Mouse (Mus musculus) midbrain, embryonic 12.5 days (tissue): ENCODE measurements at regions not wholly inside any gene's neighbourhood (a gene's known extent, or its start where the extent isn't known, plus 50 kb on each side); places are given as distances from the start of the nearest gene placed in this dataset.
A peak's percentile ranks its signal among the peaks of the same experiment; 100 is the strongest.
"Not testable (repeated sequence)": the region's sequence is repeated elsewhere in the genome, so short reads cannot be mapped to it uniquely, and the experiment has no call there.

Experiments used
- ATAC-seq: fragments of 200-750 bp; cut with Nextera tagmentation; 2 replicates; pipeline ENCODE4 v1.8.0; 2017; ENCODE audit warnings: low read depth, moderate TSS enrichment, moderate library complexity; ENCODE audit not compliant: low FRiP score
- H3K27ac ChIP-seq: fragments of 300-500 bp; sonication (generic); replicated peaks from 2 replicates; pipeline ENCODE4 v1.5.1; 2016; ENCODE audit warnings: mild to moderate bottlenecking
- H3K27me3 ChIP-seq: fragments of 300-500 bp; sonication (generic); 2 replicates; pipeline ENCODE4 v1.6.1; 2016; ENCODE audit warnings: mild to moderate bottlenecking
- H3K36me3 ChIP-seq: fragments of 300-500 bp; sonication (generic); 2 replicates; pipeline ENCODE4 v1.6.1; 2016
- H3K4me1 ChIP-seq: fragments of 300-500 bp; sonication (generic); 2 replicates; pipeline ENCODE4 v1.6.1; 2016
- H3K4me2 ChIP-seq: fragments of 300-500 bp; sonication (generic); replicated peaks from 2 replicates; pipeline ENCODE4 v1.6.1; 2016; ENCODE audit warnings: mild to moderate bottlenecking, moderate library complexity
- H3K4me3 ChIP-seq: fragments of 300-500 bp; sonication (generic); 2 replicates; pipeline ENCODE4 v1.5.1; 2016; ENCODE audit warnings: mild to moderate bottlenecking
- H3K9ac ChIP-seq: fragments of 300-500 bp; sonication (generic); replicated peaks from 2 replicates; pipeline ENCODE4 v1.6.1; 2016; ENCODE audit warnings: mild to moderate bottlenecking, moderate library complexity
- H3K9me3 ChIP-seq: fragments of 300-500 bp; sonication (generic); 2 replicates; pipeline ENCODE4 v1.6.1; 2016; ENCODE audit warnings: mild to moderate bottlenecking
- WGBS: fragments of 180-500 bp; shearing (Covaris S2); methylation state at CpG from one replicate; pipeline ENCODE4 v1.1.7; 2016; 5-methylcytosine and 5-hydroxymethylcytosine counted together

DNA sequence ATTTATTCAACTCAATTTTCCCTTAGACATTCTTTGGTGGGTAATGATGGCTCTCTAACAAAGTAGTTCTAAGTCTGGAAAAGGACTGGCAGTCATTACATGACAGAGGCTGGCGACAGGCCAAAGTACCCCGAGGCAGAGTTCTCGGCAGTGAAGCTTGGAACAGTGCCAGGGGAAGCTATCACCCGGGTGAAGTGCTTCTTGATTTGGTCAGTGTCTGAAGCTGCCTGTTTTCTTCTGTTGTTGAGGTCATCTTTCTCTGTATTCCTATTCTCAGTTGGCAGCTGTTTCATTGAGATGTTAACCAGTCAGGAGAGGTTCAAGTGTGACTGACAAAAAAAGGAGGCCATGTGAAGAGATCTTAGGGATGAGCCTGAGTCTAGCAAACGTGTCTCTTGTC lies 276.6 kb downstream of the Cetn3 start:
- H3K9me3 ChIP-seq = no peaks in the 10 kb centered on the region
- no peak overlapping the region for H3K9ac ChIP-seq
- H3K4me3 ChIP-seq = no peak overlapping the region
- peaks cover 13% of the 10 kb centered on the region; the same call in 1 of the 2 replicates for H3K4me1 ChIP-seq
- H3K27me3 ChIP-seq = no peaks in the 10 kb centered on the region
- no peaks in the 10 kb centered on the region for H3K36me3 ChIP-seq
- no peak overlapping the region for H3K27ac ChIP-seq
- ATAC-seq = peak; percentile 64
- 42% methylated on average over 5 of the region's 5 CpGs for WGBS
- H3K4me2 ChIP-seq = no peak overlapping the region

DNA sequence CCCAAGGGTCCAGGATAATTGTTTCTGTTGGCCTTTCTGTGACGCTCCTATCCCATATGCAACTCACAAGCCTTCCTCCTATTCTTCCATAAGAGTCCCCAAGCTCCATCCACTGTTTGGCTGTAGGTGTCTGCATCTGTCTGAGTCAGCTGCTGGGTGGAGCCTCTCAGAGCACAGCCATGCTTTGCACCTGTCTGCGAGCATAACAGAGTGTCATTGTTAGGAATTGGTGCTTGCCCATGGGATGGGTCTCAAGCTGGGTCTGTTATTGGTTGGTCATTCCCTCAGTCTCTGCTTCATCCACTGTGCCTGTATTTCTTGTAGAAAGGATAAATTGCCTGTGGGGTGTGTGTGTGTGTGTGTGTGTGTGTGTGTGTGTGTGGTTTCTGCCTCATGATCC lies 281.0 kb downstream of the Cetn3 start:
- 90% methylated on average over 2 of the region's 2 CpGs for WGBS

DNA sequence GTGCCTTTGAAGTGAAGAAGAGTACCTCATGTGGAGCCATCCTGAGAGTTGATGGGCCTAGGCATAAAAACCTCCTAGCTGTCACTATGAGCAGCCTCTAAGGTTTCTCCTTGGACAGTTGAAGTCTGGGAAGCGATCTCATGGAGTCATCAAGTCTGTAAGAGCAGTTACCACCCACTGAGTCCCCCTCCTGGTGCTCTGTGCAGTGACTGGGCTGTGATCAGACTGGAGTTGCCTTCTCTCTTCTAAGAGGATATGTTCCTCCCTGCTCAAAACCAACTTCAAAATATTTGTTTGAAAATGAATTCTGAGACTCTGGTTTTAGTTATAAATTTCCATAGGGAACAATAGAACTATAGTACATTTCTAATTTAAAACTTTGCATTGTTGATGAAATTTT lies 283.3 kb downstream of the Cetn3 start:
- H3K4me2 ChIP-seq = no peak overlapping the region
- H3K36me3 ChIP-seq = no peaks in the 10 kb centered on the region
- H3K4me1 ChIP-seq = no peaks in the 10 kb centered on the region
- ATAC-seq = no peak
- no peaks in the 10 kb centered on the region for H3K27me3 ChIP-seq
- no peak overlapping the region for H3K4me3 ChIP-seq
- H3K27ac ChIP-seq = no peak overlapping the region
- H3K9me3 ChIP-seq = no peaks in the 10 kb centered on the region
- H3K9ac ChIP-seq = no peak overlapping the region
- 68% methylated on average over 1 of the region's 1 CpGs for WGBS

More for the DNA sequence above, 281.0 kb downstream of the Cetn3 start:
- not testable (repeated sequence) for H3K36me3 ChIP-seq, H3K27ac ChIP-seq, H3K4me3 ChIP-seq, H3K4me1 ChIP-seq, H3K9me3 ChIP-seq, H3K9ac ChIP-seq, H3K4me2 ChIP-seq, H3K27me3 ChIP-seq
- ATAC-seq = peak; percentile 23; the same call in 1 of the 2 replicates

DNA sequence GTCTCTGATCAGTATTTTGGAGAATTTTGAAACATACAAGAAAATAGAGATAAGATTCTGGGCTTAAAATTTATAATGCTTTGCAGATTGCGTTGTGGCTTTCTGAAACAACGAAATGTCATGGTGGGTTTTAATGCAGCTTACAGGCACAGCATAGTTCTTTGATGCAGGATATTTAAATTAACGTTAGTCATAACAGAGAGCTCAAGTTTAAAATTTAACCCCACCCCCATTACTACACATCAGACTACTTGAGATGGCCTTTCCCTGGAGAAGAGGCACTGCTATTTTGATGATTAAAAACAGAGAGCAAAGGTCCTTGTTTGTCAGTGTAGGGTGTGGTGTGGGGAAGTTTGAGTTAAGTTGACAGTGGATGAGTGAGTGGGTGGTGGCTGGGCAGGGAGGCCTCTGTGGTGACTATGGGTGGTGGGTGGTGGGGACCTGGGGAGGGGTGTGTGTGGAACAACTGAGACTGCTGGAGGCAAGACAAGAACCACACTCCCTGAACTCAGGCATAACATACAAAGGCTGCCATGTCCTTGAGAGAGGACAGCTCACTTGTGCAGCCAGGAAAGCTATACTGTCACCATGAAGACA lies 283.9 kb downstream of the Cetn3 start:
- no peaks in the 10 kb centered on the region for H3K27me3 ChIP-seq
- H3K9ac ChIP-seq = no peak overlapping the region
- H3K4me3 ChIP-seq = no peak overlapping the region
- no peak overlapping the region for H3K4me2 ChIP-seq
- no peaks in the 10 kb centered on the region for H3K36me3 ChIP-seq
- no peaks in the 10 kb centered on the region for H3K9me3 ChIP-seq
- H3K27ac ChIP-seq = no peak overlapping the region
- H3K4me1 ChIP-seq = no peaks in the 10 kb centered on the region
- WGBS = 82% methylated on average over 3 of the region's 3 CpGs
- ATAC-seq = no peak

DNA sequence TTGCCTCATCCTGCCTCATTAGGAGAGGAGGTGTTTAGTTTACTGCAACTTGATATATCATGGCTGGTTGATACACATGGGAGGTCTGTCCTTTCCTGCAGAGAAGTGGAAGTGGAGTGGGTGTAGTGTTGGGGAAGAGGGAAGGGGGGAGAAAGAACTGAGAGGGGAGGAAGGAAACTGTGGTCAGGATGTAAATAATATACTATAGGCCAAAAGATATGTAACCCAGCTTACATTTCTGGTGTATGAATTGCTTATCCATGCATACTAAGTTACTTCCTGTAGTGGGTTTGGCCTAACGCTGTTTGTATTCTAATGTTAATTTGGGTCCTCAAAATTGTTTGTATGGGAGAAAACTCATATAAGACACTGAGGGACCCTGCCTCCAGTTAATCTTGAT lies 289.6 kb downstream of the Cetn3 start:
- no peaks in the 10 kb centered on the region for H3K27me3 ChIP-seq
- H3K9ac ChIP-seq = no peak overlapping the region
- WGBS = 88% methylated on average over 1 of the region's 1 CpGs
- no peaks in the 10 kb centered on the region for H3K36me3 ChIP-seq
- H3K4me1 ChIP-seq = no peaks in the 10 kb centered on the region
- H3K27ac ChIP-seq = no peak overlapping the region
- no peak for ATAC-seq
- H3K9me3 ChIP-seq = no peaks in the 10 kb centered on the region
- H3K4me2 ChIP-seq = no peak overlapping the region
- H3K4me3 ChIP-seq = no peak overlapping the region

DNA sequence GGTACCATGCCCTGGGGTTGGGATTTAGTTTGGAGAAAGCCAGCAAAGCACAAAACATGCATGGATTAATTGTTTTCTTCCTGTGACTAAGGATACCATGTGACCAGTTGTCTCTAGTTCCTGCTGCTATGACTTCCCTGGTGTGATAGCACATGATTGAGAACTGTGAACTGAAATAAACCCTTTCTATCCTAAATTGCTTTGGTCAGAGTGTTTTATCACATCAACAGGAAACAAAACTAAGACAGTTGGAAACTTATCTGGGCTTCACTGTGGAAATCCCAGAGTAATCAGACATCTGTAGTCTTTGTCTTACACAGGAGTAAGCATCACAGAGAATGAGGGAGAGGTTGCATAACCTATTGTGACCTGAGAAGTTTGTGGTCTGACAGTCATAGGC lies 290.5 kb downstream of the Cetn3 start:
- no peak overlapping the region for H3K9ac ChIP-seq
- H3K36me3 ChIP-seq = no peaks in the 10 kb centered on the region
- no peak overlapping the region for H3K4me3 ChIP-seq
- no peak overlapping the region for H3K27ac ChIP-seq
- H3K27me3 ChIP-seq = no peaks in the 10 kb centered on the region
- no peaks in the 10 kb centered on the region for H3K9me3 ChIP-seq
- H3K4me1 ChIP-seq = no peaks in the 10 kb centered on the region
- no peak overlapping the region for H3K4me2 ChIP-seq
- no peak for ATAC-seq

DNA sequence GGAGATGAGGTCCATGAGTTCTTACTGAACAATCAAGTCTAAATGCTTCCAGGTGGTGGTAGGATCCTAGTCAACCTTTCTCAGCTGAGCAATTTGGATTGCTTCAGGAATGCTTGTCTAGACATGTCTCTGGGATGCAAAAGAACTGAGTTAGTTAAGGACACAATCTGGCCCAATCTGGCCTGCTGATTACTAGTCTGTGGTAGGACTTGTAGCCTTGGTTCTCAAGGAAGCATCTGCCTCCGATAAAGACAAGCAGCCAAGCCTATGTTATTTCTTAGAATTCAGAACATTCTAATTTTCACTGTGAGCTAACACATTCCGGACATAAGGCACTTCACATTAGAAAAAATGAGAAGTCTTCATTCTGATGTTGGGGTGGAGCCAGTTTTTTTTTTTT lies 298.5 kb downstream of the Cetn3 start:
- H3K27me3 ChIP-seq = no peaks in the 10 kb centered on the region
- H3K36me3 ChIP-seq = no peaks in the 10 kb centered on the region
- H3K4me3 ChIP-seq = no peak overlapping the region
- H3K9me3 ChIP-seq = no peaks in the 10 kb centered on the region
- H3K27ac ChIP-seq = no peak overlapping the region
- WGBS = 94% methylated on average over 2 of the region's 2 CpGs
- H3K4me1 ChIP-seq = no peaks in the 10 kb centered on the region
- H3K4me2 ChIP-seq = no peak overlapping the region
- ATAC-seq = no peak
- H3K9ac ChIP-seq = no peak overlapping the region

DNA sequence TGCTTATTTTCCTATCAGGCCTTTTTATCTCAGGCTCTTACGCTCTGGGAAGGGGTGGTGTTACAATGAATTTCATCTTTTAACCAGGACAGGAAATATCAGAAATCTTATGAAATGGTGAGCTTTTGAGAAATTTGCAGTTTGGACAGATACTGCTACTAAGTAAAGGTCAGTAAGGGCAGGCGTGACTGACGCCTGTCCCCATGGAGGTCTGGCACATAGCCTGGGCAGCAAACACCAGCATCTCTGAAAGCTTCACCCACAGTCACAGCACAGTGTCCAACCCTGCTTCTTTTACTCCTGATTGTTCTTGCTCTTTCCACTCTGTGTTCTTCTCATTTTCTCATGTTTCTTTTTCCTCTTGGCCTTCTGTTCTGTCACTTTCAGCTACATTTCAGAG lies 304.8 kb downstream of the Cetn3 start:
- no peak for ATAC-seq
- H3K4me3 ChIP-seq = no peak overlapping the region
- H3K4me1 ChIP-seq = no peaks in the 10 kb centered on the region
- no peaks in the 10 kb centered on the region for H3K9me3 ChIP-seq
- H3K27ac ChIP-seq = no peak overlapping the region
- 68% methylated on average over 3 of the region's 3 CpGs for WGBS
- no peaks in the 10 kb centered on the region for H3K27me3 ChIP-seq
- no peak overlapping the region for H3K4me2 ChIP-seq
- H3K9ac ChIP-seq = no peak overlapping the region
- no peaks in the 10 kb centered on the region for H3K36me3 ChIP-seq

DNA sequence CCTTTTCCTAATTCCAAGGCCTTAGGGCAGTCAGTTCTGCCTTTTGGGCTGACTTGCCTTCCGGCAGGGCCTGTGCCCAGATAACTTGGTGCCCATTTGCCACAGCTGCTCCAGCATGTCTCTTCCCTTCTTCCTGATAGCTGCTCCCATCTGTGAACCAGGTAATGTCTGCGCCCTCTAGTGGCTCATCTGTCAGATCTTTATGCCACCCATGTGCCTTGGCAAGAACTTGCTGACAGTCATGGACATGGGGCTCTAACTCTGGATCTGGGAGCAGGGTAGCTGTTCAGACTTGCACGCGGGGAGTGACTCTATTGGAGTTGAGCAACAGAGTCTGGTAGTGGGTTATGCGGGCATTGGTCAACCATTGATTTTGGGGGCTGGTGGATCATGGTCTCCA lies 309.3 kb downstream of the Cetn3 start:
- H3K27me3 ChIP-seq = no peaks in the 10 kb centered on the region
- 0 out of 2 replicates have a peak, but pooled peaks have one; percentile 31 for ATAC-seq
- no peak overlapping the region for H3K4me3 ChIP-seq
- H3K36me3 ChIP-seq = no peaks in the 10 kb centered on the region
- WGBS = 80% methylated on average over 5 of the region's 5 CpGs
- H3K27ac ChIP-seq = no peak overlapping the region
- H3K4me2 ChIP-seq = no peak overlapping the region
- no peak overlapping the region for H3K9ac ChIP-seq
- no peaks in the 10 kb centered on the region for H3K4me1 ChIP-seq
- no peaks in the 10 kb centered on the region for H3K9me3 ChIP-seq

DNA sequence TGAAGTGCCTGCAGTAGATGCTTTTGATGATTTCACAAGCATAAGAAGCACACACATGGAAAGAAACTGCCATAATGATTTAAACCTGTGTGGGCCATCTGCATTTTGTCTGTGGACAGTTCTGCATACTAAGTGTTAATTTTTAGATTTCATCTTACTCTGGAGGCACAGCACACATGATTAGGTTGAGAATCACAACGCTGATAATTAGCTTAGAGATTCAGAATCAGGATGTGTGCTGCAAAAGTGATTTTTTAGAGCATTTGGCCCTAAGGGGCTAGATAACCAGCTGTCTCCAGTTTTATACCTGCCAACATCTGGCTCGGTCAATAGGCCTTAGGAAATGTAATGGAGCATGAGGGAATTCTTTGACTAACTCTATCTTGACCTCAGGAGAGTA lies 323.2 kb downstream of the Cetn3 start:
- H3K36me3 ChIP-seq = no peaks in the 10 kb centered on the region
- H3K9ac ChIP-seq = no peak overlapping the region
- H3K27me3 ChIP-seq = no peaks in the 10 kb centered on the region
- H3K4me3 ChIP-seq = no peak overlapping the region
- no peaks in the 10 kb centered on the region for H3K9me3 ChIP-seq
- ATAC-seq = no peak
- 83% methylated on average over 2 of the region's 2 CpGs for WGBS
- no peak overlapping the region for H3K4me2 ChIP-seq
- no peaks in the 10 kb centered on the region for H3K4me1 ChIP-seq
- H3K27ac ChIP-seq = no peak overlapping the region

DNA sequence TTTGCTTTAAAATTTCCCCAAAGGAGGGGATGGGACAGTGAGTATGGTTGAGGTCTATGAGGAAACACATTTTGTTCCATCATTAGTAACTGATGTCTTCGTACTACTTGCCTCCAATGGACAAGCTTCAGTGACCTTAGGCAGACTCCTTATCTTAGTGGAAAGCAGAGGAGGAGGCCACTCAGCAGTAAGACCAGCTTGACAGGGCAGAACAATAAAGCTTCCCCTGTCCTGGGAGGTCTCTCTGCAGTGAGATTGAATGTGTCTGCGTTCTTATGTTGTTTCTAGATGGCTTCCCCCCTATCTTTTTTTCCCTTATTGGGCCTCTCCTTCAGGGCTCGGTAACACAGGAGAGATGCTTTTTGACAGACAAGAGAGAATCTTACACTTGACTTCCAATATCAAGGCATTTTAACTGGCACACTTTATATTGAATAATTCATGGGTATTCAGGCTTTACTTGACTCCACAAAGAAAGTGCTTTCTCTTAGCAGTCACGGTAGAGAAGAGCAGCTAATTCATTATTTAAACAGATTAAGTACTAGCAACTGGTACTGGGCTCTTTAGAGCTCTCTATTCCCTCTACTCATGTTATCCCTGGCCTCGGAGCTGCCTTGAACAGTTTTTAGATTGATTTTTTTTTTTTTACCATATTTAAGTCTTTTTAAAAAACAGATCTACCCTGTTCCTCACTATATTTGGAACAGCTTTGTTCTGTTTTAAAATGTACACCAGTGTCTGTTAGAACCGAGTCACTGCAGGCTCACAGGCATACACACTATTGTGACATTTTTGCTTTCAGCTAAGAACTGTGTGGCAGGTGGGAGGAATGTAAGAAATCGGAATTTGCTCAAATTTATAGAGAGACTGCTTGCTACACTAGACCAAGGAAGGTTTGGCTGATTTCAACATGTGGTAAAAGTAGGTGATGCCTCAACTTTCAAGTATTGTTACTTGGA lies 347.2 kb downstream of the Cetn3 start:
- Histone ChIP-seq H3K4me1 (peaks cover 4% of the 10 kb centered on the region; the same call in 1 of the 2 replicates), H3K4me2 (no peak overlapping the region), H3K27ac (no peak overlapping the region), H3K27me3 (0 out of 2 replicates have a peak, but pooled peaks cover 4% of the 10 kb centered on the region), H3K9ac (no peak overlapping the region), H3K36me3 (no peaks in the 10 kb centered on the region), H3K9me3 (no peaks in the 10 kb centered on the region), H3K4me3 (no peak overlapping the region)
- peak; percentile 90 for ATAC-seq
- WGBS = 22% methylated on average over 7 of the region's 7 CpGs
